Mouse (Mus musculus): Measurements from ENCODE around the gene Klk9. TPM values are rescaled to one million over a fixed set of nuclear protein-coding genes. Genes with fewer than 3 reads are reported as not detected.
A peak's percentile ranks its signal among the peaks of the same experiment; 100 is the strongest.

The Klk9 gene
- polyA plus RNA-seq, 1 experiment from 2014 or later = 0.08 TPM

DNA sequence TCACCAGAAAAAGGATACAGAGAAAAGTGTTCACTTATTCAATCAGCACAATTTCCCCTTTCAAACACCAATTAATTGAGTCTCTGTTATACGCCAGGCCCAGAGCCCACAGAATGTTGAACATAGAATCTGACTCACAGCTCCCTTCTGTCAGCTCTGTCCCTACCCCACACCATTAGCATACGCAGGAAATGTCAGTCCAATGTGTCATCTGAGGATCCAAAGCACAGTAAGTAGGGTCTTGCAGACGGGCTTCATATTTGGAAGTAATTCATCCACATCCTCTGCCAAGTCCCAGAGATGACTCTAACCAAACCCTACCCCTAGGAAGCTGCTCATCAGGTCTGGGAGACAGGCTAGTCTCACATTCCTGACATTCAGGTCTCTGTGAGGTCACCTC, 3.6 kb upstream of the Klk9 start:
- DNase-seq (ENCODE audit: low spot score) (no peak), ATAC-seq (replicated peaks; ENCODE audit: low FRiP score, low read depth) (no peak)
- Histone ChIP-seq H3K27me3 (ENCODE audit: insufficient read depth, low read length) (no peaks in the 10 kb centered on the region), H3K4me2 (ENCODE audit: low read length) (no peak overlapping the region), H3K9ac (ENCODE audit: low read depth, low read length) (no peak overlapping the region), H3K36me3 (ENCODE audit: insufficient read depth, low read length) (no peaks in the 10 kb centered on the region), H3K9me3 (replicated peaks; ENCODE audit: low read length) (no peaks in the 10 kb centered on the region), H3K4me1 (replicated peaks; ENCODE audit: insufficient read depth, low read length) (no peaks in the 10 kb centered on the region), H3K4me3 (replicated peaks; ENCODE audit: low read depth, low read length) (no peak overlapping the region), H3K27ac (no peak overlapping the region)
- WGBS = 76% methylated on average over 3 of the region's 3 CpGs
- TF ChIP-seq CTCF (IDR thresholded peaks at IDR 0.05; ENCODE audit: low read depth) = no peak

DNA sequence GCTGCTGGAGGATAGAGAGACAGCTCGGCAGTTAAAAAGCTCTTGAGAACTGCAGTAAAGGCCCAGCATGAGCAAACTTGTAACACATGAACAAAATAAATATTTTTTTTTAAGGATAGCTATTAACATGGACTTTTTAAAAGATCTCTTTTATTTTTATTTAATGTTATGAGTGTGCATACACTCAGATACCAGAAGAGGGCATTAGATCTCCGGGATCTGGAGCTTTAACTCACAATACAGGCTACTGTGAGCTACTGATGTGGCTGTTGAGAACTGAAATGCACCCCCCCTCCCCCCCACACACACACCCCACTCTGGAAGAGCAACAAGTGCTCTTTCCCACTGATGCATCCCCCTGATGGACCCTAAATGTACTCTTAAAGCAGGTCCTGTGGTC, 2.4 kb upstream of the Klk9 start:
- DNase-seq (ENCODE audit: low spot score) = peak; percentile 10
- H3K4me1 ChIP-seq (replicated peaks; ENCODE audit: insufficient read depth, low read length) = no peaks in the 10 kb centered on the region
- WGBS = 59% methylated on average over 2 of the region's 2 CpGs
- no peak overlapping the region for H3K4me2 ChIP-seq (ENCODE audit: low read length)
- H3K4me3 ChIP-seq (replicated peaks; ENCODE audit: low read depth, low read length) = no peak overlapping the region
- ATAC-seq (replicated peaks; ENCODE audit: low FRiP score, low read depth) = no peak
- H3K36me3 ChIP-seq (ENCODE audit: insufficient read depth, low read length) = no peaks in the 10 kb centered on the region
- no peak overlapping the region for H3K27ac ChIP-seq
- H3K27me3 ChIP-seq (ENCODE audit: insufficient read depth, low read length) = no peaks in the 10 kb centered on the region
- TF ChIP-seq CTCF (IDR thresholded peaks at IDR 0.05; ENCODE audit: low read depth) = peak; percentile 41; the same call in 1 of the 2 replicates
- H3K9ac ChIP-seq (ENCODE audit: low read depth, low read length) = no peak overlapping the region
- H3K9me3 ChIP-seq (replicated peaks; ENCODE audit: low read length) = no peaks in the 10 kb centered on the region

DNA sequence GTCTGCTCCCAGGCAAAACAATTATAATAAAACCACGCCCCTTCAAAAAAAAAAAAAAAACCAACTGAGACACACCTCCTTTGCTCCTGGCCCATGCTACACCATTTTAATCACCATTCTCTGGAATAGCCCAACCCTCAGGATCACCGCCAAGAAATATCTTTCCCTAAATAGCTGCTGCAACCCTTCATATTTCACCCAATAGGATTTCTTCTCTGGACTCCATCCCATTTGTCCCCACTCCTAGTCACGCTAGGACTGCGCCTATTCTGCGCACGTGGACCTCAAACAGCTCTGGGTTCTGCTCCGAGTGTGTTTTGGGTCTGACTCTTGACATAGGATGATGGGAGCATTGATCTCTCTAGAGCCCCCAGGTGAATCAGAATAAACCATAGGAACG, 4.7 kb downstream of the Klk9 start:
- Histone ChIP-seq H3K4me3 (replicated peaks; ENCODE audit: low read depth, low read length) (peak overlapping the region; percentile 49), H3K9ac (ENCODE audit: low read depth, low read length) (peak overlapping the region; percentile 47; the same call in 1 of the 2 replicates), H3K36me3 (ENCODE audit: insufficient read depth, low read length) (no peaks in the 10 kb centered on the region), H3K4me1 (replicated peaks; ENCODE audit: insufficient read depth, low read length) (peaks cover 6% of the 10 kb centered on the region), H3K4me2 (ENCODE audit: low read length) (peak overlapping the region; percentile 93), H3K27me3 (ENCODE audit: insufficient read depth, low read length) (no peaks in the 10 kb centered on the region), H3K27ac (no peak overlapping the region), H3K9me3 (replicated peaks; ENCODE audit: low read length) (no peaks in the 10 kb centered on the region)
- ATAC-seq (replicated peaks; ENCODE audit: low FRiP score, low read depth) = peak; percentile 3; the same call in 1 of the 2 replicates
- TF ChIP-seq CTCF (IDR thresholded peaks at IDR 0.05; ENCODE audit: low read depth) = no peak
- DNase-seq (ENCODE audit: low spot score) = peak; percentile 38
- WGBS = 4% methylated on average over 8 of the region's 8 CpGs

DNA sequence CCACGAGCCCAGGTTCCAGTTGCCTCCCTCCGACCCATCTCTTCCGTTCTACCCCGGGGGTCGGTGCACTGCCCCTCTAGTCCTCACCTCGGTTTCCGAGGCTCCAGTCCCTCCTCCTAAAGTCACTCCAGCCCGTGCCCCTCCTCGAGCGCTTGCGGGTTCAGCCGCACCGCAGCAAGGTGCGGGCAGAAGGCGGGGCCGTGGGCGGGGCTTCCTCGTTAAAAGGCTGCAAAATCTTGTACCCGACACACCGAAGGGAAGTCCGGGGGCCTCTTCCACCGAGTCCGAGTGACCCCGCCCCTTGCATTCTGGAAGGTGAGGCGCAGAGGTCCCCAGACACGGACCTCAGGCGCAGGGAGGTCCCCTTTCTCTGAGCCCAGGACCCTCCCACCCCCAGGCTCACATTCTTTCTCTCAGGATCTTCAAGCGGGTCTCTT, 5.7 kb downstream of the Klk9 start, which contains the start of gene Klk8:
TSS of gene Klk8 (plus strand) at position 245 of the 437 bp plus-strand sequence.
- H3K4me1 ChIP-seq (replicated peaks; ENCODE audit: insufficient read depth, low read length) = peaks cover 6% of the 10 kb centered on the region
- no peaks in the 10 kb centered on the region for H3K9me3 ChIP-seq (replicated peaks; ENCODE audit: low read length)
- no peaks in the 10 kb centered on the region for H3K27me3 ChIP-seq (ENCODE audit: insufficient read depth, low read length)
- DNase-seq (ENCODE audit: low spot score) = peak; percentile 27
- peak within 1 kb of the TSS; percentile 47 for H3K9ac ChIP-seq (ENCODE audit: low read depth, low read length)
- 0% methylated on average over 28 of the region's 28 CpGs for WGBS
- H3K4me3 ChIP-seq (replicated peaks; ENCODE audit: low read depth, low read length) = peak within 1 kb of the TSS; percentile 49
- TF ChIP-seq CTCF (IDR thresholded peaks at IDR 0.05; ENCODE audit: low read depth) = no peak
- peak within 1 kb of the TSS; percentile 93 for H3K4me2 ChIP-seq (ENCODE audit: low read length)
- H3K36me3 ChIP-seq (ENCODE audit: insufficient read depth, low read length) = no peaks in the 10 kb centered on the region
- ATAC-seq (replicated peaks; ENCODE audit: low FRiP score, low read depth) = peak; percentile 47
- H3K27ac ChIP-seq = no peak within 1 kb of the TSS

DNA sequence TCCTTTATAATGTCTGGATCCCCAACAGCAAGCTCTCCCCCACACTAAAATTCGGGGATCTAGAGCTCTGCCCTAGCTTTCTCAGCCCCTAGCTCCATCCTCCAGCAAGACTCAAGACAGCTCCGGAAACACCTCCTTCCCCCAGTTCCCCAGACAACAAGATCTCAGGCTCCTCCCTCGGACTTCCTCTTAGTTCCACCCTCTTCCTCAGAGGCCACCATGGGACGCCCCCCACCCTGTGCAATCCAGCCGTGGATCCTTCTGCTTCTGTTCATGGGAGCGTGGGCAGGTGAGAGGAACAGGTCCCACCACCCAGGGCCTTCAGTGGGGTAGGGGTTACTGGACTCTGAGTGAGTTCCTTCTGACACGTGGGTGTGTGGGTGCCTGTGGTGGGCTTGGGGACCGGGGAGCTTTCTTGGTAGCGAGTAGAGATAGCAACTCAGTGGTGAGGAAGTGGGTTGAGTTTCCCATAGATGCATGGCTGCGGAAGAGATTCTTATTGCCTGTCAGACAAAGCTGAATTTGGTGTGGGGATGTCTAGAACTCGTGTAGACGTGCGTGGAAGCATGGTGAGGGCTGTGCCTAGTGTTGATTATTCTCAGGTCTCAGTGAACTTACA, 6.3 kb downstream of the Klk9 start:
- ATAC-seq (replicated peaks; ENCODE audit: low FRiP score, low read depth) (peak; percentile 44), DNase-seq (ENCODE audit: low spot score) (peak; percentile 29)
- Histone ChIP-seq H3K9ac (ENCODE audit: low read depth, low read length) (peak overlapping the region; percentile 47; the same call in 1 of the 2 replicates), H3K4me1 (replicated peaks; ENCODE audit: insufficient read depth, low read length) (peaks cover 6% of the 10 kb centered on the region), H3K36me3 (ENCODE audit: insufficient read depth, low read length) (no peaks in the 10 kb centered on the region), H3K27ac (no peak overlapping the region), H3K4me3 (replicated peaks; ENCODE audit: low read depth, low read length) (peak overlapping the region; percentile 49), H3K27me3 (ENCODE audit: insufficient read depth, low read length) (no peaks in the 10 kb centered on the region), H3K4me2 (ENCODE audit: low read length) (peak overlapping the region; percentile 93), H3K9me3 (replicated peaks; ENCODE audit: low read length) (no peaks in the 10 kb centered on the region)
- WGBS = 37% methylated on average over 13 of the region's 13 CpGs
- TF ChIP-seq CTCF (IDR thresholded peaks at IDR 0.05; ENCODE audit: low read depth) = no peak

DNA sequence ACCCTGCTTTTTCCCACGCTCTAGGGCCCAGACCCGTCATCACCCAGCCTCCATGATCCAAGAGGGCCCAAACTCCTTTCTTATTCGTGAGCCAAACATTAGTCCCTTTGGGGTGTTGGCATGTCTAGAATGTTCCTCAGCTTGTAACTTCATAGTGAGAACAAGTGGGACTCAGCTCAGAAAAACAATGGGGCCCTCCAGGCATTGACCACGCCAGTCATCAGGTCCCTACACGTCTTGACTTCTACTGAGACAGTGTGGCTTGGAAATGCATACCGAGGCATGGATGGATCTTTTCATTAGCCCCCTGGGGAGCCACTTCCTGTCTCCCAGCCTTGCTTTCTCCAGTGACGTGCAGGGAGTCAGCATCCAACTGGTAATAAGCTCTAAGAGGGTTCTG, 8.2 kb downstream of the Klk9 start:
- Histone ChIP-seq H3K4me2 (ENCODE audit: low read length) (no peak overlapping the region), H3K9me3 (replicated peaks; ENCODE audit: low read length) (no peaks in the 10 kb centered on the region), H3K27ac (no peak overlapping the region), H3K27me3 (ENCODE audit: insufficient read depth, low read length) (no peaks in the 10 kb centered on the region), H3K36me3 (ENCODE audit: insufficient read depth, low read length) (no peaks in the 10 kb centered on the region), H3K4me3 (replicated peaks; ENCODE audit: low read depth, low read length) (no peak overlapping the region), H3K9ac (ENCODE audit: low read depth, low read length) (no peak overlapping the region), H3K4me1 (replicated peaks; ENCODE audit: insufficient read depth, low read length) (peaks cover 6% of the 10 kb centered on the region)
- no peak for TF ChIP-seq CTCF (IDR thresholded peaks at IDR 0.05; ENCODE audit: low read depth)
- ATAC-seq (replicated peaks; ENCODE audit: low FRiP score, low read depth) (no peak), DNase-seq (ENCODE audit: low spot score) (no peak)
- 72% methylated on average over 7 of the region's 7 CpGs for WGBS
